Mouse (Mus musculus): ENCODE measurements around the gene Ipo4.

DNA sequence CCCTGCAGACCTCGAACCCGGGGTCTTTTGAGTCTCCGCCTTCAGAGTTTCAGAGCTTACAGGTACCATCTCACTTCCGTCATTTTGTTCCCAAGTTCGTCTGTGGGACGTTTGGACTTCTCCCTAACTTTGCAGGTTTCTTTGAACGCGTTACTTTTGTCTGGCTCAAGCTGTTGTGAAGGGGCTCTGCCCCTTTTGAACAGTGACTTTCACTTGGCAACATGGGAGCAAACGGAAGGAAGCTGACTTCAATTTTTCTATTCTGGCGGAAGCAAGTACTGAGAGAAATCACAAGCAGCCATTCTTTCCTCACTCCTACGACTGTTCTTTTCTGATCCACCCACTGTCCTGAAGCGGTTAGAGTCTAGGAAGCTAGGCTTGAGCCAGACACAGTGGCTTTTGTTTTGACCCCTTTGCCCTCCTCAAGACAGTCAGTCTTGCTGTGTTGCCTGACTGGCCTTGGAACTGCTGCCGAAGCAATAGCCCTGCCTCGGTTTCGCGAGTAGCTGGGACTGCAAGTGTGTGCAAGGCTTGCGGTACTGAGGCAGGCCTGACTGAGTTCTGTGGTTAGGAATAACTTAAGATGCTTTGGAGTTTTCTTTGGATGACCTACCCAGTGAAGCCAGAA, 8.6 kb upstream of the Ipo4 start:
- TF ChIP-seq CTCF (IDR thresholded peaks at IDR 0.05; ENCODE audit: borderline replicate concordance, extremely low read depth, insufficient read depth, insufficient read length), result no peak
- no peak for TF ChIP-seq POLR2A (IDR thresholded peaks at IDR 0.05; ENCODE audit: borderline replicate concordance, extremely low read depth, insufficient read depth, insufficient read length, poor library complexity, severe bottlenecking)
